Comparison of ENCODE assay signal across 8 mouse cellular contexts in genomic region chr11:113498889-113499288, GRCm38 (mm10).
DNase-seq lines count a peak whose midpoint lies in the region; ATAC-seq lines count a peak whose summit lies in the region.

No protein-coding gene starts in this region.

- H3K4me3 ChIP-seq in forebrain, embryonic 10.5 days, result no peak overlapping the region
- no peak overlapping the region for H3K4me3 ChIP-seq in forebrain, embryonic 13.5 days
- no peak overlapping the region for H3K4me3 ChIP-seq in hindbrain, embryonic 16.5 days (ENCODE audit: low read length)

- WGBS in forebrain, embryonic 10.5 days, result 63% methylated on average over 9 of the region's 9 CpGs
- WGBS in forebrain, embryonic 13.5 days, result 68% methylated on average over 9 of the region's 9 CpGs
- 59% methylated on average over 9 of the region's 9 CpGs for WGBS in hindbrain, embryonic 16.5 days

- no peaks in the 10 kb centered on the region for H3K36me3 ChIP-seq in forebrain, embryonic 10.5 days (replicated peaks)
- H3K36me3 ChIP-seq in forebrain, embryonic 13.5 days (ENCODE audit: poor library complexity, severe bottlenecking), result no peaks in the 10 kb centered on the region
- no peaks in the 10 kb centered on the region for H3K36me3 ChIP-seq in hindbrain, embryonic 16.5 days (ENCODE audit: control insufficient read depth, insufficient read depth, low read length)

- H3K27me3 ChIP-seq in forebrain, embryonic 10.5 days (ENCODE audit: poor library complexity, severe bottlenecking), result no peaks in the 10 kb centered on the region
- no peaks in the 10 kb centered on the region for H3K27me3 ChIP-seq in forebrain, embryonic 13.5 days
- H3K27me3 ChIP-seq in hindbrain, embryonic 16.5 days (replicated peaks; ENCODE audit: control insufficient read depth, insufficient read depth, low read length), result no peaks in the 10 kb centered on the region

- H3K4me1 ChIP-seq in forebrain, embryonic 10.5 days, result peaks cover 31% of the 10 kb centered on the region
- peaks cover 14% of the 10 kb centered on the region for H3K4me1 ChIP-seq in forebrain, embryonic 13.5 days
- no peaks in the 10 kb centered on the region for H3K4me1 ChIP-seq in hindbrain, embryonic 16.5 days (ENCODE audit: control insufficient read depth, insufficient read depth, low read depth, low read length)

- H3K9ac ChIP-seq in forebrain, embryonic 13.5 days, result no peak overlapping the region
- no peak overlapping the region for H3K9ac ChIP-seq in hindbrain, embryonic 16.5 days (ENCODE audit: low read depth, low read length)

- no peaks in the 10 kb centered on the region for H3K9me3 ChIP-seq in forebrain, embryonic 10.5 days
- H3K9me3 ChIP-seq in forebrain, embryonic 13.5 days (replicated peaks), result no peaks in the 10 kb centered on the region
- no peaks in the 10 kb centered on the region for H3K9me3 ChIP-seq in hindbrain, embryonic 16.5 days (ENCODE audit: control insufficient read depth, low read length)

- no peak overlapping the region for H3K4me2 ChIP-seq in forebrain, embryonic 13.5 days
- no peak overlapping the region for H3K4me2 ChIP-seq in hindbrain, embryonic 16.5 days (ENCODE audit: low read length)

- no peak for DNase-seq in forebrain, embryonic 10.5 days (ENCODE audit: extremely low spot score, low spot score)
- peak; percentile 35 for DNase-seq in urinary bladder, postnatal 25 days (ENCODE audit: low spot score)
- DNase-seq in urinary bladder, postnatal 10 days (ENCODE audit: low spot score), result no peak
- no peak for DNase-seq in right cerebral cortex, postnatal 25 days

- ATAC-seq in forebrain, embryonic 13.5 days, result no peak
- ATAC-seq in hematopoietic stem cell, adult 5-6 weeks (replicated peaks in 1 of 2; ENCODE audit: insufficient read depth in 1 of 2, low FRiP score in 2 of 2, low TSS enrichment in 1 of 2, low read depth in 1 of 2, poor library complexity in 2 of 2, severe bottlenecking in 2 of 2), result peak; percentile 72 to 84
- peak; percentile 86 for ATAC-seq in megakaryocyte progenitor cell, adult 5-6 weeks (replicated peaks; ENCODE audit: poor library complexity)
- ATAC-seq in hindbrain, embryonic 16.5 days, result no peak

- H3K27ac ChIP-seq in forebrain, embryonic 10.5 days, result peak overlapping the region; percentile 1; the same call in 1 of the 2 replicates
- no peak overlapping the region for H3K27ac ChIP-seq in forebrain, embryonic 13.5 days
- H3K27ac ChIP-seq in hindbrain, embryonic 16.5 days (ENCODE audit: low read depth, low read length), result no peak overlapping the region

Comparison
In these comparisons a context has a peak if more than half of its experiments do, and no peak if none do; other contexts are left out.
1. ATAC-seq: peak in hematopoietic stem cell, adult 5-6 weeks (2 of 2) and megakaryocyte progenitor cell, adult 5-6 weeks (single experiment); none in forebrain, embryonic 13.5 days (single experiment) and hindbrain, embryonic 16.5 days (single experiment).